Mouse (Mus musculus) CD4-positive helper T cell, adult 2 months (primary cell): ENCODE measurements around the gene Cic.

Experiments
- DNase-seq: peaks from one replicate; pipeline ENCODE4 v3.0.0-alpha.2; 2012; ENCODE audit warnings: low read depth, missing footprints, low spot score

Cic gene

DNA sequence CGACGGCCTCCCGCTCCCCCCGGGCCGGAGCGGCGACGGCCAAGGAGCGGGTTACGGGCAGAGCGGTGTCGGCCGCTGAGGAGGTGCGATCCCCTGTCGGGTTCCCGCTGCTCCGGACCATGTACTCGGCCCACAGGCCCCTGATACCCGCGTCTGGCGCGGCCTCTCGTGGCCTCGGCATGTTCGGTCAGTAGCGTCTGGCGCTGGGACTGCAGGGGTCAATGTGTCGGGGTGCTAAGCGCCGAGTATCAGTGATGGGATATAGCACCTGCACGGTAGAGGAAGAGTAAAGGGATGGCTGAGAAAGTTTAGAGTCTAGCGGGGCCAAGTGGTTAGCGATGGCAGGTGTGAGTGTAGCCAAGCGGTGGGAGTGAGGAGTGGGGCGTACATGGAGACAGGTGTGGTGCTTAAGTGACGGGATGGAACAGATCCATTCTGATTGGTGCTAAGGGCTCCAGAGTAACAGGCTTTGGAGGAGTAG is 15.3 kb downstream of the Cic start:
- peak; percentile 60 for DNase-seq

DNA sequence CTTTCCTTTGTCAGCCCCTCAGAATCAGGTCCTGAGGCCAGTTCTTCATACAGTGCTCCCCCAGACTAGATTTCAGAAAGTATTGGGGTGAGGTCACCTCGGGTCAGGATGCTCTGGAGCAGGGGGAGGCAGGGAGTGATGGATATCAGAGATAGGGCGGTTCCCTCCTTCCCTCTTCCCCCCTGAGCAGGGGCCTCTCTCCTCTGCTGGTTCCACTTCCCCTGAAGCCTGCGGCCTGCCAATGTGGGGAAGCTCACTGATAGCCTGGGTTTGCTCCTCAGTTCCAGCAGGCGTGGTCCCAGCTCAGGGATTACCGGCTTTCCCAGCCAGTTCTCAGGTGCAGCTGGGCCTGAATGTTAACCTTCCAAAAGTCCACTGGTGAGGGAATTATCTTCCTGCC is 16.1 kb downstream of the Cic start:
- no peak for DNase-seq

DNA sequence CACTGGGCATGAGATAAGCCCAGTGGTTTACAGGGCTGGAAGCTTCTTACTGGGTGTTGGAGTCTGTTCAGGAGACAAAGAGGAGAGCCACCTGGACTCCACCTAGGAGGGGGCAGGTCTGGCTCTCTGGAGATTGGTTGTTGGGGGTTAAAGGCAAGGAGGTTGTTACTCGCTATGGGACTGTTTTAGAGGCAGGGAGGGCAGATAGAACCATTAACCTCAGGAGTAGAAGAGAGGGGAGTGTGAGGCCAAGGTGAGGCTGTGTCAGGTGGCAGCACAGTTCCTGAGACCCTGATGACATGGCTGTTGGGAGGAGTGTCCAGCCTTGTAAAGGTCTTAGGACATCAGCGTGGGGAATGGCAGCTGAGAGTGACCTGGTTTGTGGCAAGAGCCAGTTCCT is 16.7 kb downstream of the Cic start:
- no peak for DNase-seq

DNA sequence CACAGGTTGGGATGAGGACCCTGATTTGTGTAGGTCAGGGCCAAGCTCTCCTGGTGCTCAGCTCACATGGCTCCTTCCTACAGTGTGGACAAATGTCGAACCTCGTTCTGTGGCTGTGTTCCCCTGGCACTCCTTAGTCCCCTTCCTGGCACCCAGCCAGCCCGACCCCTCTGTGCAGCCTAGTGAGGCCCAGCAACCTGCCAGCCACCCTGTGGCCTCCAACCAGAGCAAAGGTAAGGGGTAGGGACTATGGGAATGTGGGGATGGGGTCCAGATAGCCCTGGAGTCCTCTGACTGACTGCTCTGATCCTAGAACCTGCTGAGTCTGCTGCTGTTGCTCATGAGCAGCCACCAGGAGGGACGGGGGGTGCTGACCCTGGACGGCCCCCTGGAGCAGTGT is 17.3 kb downstream of the Cic start:
- no peak for DNase-seq

DNA sequence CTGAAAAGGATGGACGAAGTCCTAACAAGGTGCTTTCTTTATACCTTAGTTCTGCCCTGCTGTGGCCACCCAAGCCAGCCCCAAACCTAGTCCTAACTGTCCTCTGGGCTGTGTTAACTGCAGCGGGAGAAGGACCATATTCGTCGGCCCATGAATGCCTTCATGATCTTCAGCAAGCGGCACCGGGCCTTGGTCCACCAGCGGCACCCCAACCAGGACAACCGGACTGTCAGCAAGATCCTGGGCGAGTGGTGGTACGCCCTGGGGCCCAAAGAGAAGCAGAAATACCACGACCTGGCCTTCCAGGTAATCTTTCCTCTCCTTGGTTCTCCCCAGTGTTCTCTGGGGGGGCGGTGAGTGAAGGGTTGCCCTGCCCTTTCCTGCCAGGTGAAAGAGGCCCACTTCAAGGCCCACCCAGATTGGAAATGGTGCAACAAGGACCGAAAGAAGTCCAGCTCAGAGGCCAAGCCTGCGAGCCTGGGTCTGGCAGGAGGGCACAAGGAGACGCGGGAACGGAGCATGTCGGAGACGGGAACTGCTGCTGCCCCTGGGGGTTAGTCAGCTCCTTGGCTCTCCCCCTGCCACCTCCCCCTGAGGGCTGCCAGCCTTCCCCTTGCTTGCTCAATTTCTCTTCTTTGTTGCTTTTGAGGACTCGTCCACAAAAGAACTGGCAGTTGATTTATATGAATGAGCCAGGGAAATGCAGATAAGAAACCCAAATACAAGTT is 18.2 kb downstream of the Cic start:
- DNase-seq = no peak

DNA sequence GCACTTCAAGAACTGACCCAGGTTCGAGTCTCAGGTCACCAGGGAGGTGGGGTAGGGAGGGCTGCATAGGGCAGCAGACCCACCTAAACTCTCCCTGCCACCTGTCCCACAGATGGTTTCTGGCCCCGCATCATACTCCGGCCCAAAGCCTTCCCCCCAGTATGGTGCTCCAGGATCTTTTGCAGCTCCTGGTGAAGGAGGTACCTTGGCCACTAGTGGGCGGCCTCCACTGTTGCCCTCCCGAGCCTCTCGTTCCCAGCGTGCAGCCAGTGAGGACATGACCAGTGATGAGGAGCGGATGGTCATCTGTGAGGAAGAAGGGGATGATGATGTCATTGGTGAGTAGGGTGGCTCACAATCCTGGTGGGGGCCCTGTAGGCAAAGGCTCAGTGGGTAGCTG is 19.5 kb downstream of the Cic start:
- no peak for DNase-seq

DNA sequence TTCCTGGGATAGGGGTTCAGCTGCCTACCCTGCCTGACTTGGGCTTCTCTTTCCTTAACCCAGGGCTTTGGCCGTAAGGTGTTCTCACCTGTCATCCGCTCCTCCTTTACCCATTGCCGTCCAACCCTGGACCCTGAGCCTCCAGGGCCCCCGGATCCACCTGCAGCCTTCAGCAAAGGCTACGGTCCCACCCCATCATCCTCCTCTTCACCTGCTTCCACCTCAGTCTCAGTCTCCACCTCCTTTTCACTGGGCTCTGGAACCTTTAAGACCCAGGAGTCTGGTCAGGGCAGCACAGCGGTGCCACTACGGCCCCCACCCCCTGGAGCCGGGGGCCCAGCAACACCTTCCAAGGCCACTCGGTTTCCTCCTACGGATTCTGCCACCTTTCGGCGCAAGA is 20.5 kb downstream of the Cic start:
- DNase-seq = no peak

DNA sequence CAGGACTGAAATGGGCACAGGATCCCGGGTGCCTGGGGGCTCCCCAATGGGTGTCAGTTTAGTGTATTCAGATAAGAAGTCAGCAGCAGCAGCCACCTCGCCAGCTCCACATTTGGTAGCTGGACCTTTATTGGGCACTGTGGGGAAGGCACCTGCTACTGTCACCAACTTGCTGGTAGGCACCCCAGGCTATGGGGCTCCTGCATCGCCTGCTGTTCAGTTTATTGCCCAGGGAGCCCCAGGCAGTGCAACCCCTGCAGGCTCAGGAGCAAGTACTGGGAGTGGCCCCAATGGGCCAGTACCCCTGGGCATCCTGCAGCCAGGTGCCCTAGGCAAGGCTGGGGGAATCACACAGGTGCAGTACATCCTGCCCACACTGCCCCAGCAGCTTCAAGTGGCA is 21.2 kb downstream of the Cic start:
- DNase-seq = no peak

DNA sequence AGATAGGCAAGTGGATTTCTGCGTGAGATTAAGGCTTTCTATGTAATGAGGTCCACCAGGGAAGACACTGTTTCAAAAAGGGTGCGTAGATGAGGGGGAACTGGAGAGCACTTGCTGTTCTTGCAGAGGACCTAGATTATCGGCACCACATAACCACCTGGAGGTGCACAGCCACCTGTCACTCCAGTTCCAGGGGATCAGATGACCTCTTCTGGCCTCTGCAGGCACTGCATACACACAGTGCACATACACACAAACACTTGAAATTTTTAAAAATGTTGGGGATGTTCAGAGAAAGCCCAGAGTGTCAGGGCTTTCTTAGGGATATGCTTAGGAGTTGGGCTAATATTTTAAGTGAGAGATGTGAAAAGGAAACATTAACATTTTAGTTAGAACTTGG is 22.4 kb downstream of the Cic start:
- no peak for DNase-seq

DNA sequence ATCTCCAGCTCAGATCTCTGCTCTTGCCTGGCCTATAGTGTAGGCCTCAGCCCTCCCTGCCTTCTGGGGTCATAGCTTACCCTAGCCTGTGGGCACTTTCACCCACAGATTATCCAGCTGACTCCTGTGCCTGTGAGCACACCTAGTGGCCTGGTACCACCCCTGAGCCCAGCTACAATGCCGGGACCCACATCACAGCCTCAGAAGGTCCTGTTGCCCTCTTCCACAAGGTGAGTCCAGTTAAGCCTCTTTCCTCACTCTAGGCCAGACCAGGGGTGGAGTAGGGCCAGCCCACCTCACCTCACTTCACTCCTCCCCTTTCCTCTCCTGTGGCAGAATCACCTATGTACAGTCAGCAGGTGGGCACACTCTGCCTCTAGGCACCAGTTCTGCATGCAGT is 23.0 kb downstream of the Cic start:
- DNase-seq = no peak

DNA sequence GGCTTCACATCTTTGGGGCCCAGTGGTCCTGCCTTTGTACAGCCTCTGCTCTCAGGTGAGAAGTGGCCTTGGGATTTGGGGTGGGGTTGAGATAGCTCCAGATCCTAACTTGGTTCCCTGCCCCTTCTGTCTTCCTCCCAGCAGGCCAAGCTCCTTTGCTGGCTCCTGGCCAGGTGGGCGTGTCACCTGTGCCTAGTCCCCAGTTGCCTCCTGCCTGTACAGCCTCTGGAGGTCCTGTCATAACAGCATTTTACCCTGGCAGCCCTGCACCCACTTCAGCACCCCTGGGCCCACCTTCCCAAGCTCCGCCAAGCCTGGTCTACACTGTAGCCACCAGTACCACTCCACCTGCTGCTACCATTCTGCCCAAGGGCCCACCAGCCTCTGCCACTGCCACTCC is 23.4 kb downstream of the Cic start:
- DNase-seq = no peak

DNA sequence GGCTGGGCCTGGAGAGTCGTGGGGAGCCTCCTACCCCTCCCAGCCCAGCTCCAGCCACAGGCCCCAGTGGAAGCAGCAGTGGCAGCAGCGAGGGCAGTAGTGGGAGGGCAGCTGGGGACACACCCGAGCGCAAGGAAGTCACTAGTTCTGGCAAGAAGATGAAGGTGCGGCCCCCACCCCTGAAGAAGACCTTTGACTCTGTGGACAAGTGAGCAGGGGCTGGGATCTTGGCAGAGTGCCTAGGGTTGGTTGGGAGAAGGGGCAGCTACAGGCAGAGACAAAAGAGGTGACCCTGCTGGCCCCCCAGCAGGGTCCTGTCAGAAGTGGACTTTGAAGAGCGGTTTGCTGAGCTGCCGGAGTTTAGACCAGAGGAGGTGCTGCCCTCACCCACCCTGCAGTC is 24.6 kb downstream of the Cic start:
- no peak for DNase-seq

DNA sequence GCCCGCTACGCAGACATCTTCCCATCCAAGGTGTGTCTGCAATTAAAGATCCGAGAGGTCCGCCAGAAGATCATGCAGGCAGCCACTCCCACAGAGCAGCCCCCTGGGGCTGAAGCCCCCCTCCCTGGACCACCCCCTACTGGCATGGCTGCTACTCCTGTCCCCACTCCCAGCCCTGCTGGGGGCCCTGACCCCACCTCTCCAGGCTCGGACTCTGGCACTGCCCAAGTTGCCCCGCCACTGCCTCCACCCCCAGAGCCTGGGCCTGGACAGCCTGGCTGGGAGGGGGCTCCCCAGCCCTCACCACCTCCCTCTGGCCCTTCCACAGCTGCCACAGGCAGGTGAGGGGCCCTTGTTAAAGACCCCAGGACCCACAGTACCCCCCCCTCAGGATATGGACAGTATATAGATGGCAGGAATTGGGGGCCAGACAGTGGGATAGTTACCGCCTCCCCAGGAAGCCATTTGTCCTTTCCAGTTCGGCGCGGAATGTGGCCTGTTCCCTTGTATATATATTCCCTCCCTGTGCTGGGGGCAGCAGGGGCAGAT is 25.8 kb downstream of the Cic start:
- no peak for DNase-seq

DNA sequence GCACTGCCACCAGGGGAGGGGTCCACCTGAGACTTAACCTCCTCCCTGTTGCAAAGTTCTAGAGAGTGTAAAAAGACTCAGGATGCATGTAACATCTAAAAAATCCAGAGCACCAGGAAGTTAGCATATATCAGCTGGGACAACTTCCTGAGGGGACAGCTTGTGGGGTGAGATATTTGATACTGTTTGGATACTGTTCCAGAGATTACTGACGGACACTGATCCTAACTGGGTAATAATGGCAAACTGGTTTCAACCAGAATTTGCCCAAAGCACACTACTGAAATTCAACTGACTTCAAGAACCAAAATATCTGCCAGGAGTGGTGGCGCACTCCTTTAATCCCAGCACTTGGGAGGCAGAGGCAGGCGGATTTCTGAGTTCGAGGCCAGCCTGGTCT is 27.0 kb downstream of the Cic start:
- DNase-seq = no peak

DNA sequence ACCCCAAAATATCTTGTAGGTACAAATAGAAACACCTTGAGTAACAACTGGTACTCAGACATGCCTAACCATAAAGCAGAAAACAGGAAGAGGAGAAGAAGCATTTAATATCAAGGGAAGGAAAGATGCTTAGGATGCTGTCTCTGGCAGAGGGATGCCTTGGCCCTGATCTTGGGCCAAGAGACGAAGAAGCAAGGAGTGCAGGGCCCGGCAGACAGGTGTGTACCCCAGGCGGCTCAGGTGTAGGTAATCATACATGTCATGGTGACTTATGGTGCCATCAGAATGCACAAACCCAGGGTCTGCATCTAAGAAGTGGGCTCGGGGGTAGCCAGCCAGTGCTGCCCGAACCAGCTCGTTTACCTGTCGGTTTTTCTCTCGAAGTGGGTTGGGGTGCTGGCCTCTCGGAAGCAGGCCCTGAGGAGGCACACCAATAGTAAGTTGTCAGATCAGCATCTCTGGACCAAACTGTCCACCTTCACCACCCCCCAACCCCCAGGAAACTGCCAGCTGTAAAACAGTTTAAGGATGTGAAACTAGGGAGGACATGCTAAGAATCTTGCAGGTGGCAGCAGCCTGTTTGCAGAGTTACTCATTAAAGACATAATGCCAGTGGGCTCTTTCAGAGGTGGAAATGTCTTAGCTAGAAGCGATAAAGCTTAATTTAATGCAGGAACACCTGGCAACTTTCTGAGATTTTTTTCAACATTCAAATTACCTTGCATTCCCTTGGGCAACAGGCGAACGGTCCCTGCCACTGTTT is 27.6 kb downstream of the Cic start:
- DNase-seq = no peak

DNA sequence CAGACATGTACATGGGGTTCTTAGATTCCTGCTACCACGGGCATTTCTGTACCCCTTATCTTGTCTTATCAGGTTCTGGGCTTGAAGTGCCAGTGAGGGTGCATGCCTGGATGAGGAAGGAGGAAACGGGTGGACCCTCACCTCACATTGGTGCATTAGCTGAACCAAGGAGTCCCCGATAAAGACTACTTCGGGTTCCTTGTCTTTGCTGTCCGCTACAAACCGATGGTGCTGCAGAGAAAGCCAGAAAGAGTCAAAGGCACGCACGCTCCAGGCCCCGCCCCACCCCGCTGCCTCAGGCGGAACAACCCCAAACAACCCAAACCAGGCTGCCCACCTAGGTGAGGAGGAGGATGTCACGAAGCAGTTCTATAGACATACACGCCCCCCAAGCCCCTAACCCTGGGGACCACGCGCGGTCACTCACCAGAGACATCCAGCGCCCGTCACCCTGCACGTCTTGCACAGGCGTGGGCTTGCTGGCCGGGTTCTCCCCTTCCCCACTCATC is 29.5 kb downstream of the Cic start:
- peak; percentile 36 for DNase-seq

DNA sequence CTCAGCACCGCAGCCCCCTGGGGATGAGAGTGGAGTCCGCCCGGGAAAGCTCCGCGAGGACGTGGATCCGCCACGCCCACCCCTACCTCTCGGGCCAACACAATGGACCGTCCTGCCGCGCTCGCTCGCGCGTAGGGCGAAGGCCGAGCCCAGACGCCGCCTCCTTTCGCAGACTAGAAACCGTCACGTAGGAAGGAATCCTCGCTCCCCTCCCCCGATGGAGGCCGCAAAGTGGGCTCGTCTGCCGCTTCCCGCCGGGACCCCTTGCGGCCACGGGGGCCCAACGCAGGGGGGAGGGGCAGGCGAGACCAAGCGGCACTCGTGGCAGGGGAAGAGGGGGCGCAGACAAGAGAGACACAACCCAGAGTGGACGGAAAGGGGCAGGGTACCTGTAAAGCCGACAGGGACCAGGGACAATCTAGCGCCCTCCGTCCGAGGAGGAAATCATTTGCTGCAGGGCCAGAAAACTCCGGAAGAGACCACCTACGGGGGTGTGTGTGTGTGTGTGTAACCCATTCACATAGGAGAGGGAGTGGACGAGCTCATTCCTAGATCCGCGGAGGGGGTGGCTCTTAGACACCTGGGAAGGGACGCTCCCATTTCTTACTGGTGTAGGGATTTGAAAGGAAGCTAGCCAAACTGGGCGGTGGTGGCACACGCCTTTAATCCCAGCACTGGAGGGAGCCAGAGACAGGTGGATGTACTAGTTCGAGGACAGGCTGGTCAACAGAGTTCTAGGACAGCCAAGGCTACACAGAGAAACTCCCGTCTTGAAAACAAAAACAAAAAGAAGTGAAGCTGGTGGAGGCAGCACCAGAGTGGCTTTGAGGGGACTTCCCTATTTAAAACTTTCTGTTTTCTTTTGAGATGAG is 30.2 kb downstream of the Cic start, which contains the start of gene Pafah1b3:
Pafah1b3 (minus strand) TSS at position 533 of the 872 bp plus-strand sequence.
- DNase-seq = peak; percentile 70

DNA sequence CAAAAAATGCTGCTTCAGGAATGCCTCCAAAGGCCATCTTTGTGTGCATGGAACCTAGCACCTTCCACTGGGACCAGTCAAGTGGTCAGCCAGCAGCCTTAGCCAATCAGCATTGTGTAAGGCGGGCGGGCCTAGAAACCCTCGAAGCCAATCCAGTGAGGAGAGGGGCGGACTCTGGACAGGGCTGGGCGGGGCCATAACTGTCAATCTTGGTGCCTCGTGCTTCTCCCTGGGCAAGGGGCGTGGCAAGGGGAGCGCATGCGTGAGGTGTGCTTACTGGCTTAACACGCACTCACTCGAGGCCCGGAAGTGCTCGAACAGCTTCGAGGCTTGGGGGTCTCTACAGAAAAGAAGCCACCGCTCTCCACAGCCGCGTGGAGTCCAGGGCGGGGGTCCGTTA is 33.6 kb downstream of the Cic start, which contains the start of gene Prr19:
Prr19 (plus strand) TSS at position 349 of the 400 bp plus-strand sequence.
- no peak for DNase-seq

DNA sequence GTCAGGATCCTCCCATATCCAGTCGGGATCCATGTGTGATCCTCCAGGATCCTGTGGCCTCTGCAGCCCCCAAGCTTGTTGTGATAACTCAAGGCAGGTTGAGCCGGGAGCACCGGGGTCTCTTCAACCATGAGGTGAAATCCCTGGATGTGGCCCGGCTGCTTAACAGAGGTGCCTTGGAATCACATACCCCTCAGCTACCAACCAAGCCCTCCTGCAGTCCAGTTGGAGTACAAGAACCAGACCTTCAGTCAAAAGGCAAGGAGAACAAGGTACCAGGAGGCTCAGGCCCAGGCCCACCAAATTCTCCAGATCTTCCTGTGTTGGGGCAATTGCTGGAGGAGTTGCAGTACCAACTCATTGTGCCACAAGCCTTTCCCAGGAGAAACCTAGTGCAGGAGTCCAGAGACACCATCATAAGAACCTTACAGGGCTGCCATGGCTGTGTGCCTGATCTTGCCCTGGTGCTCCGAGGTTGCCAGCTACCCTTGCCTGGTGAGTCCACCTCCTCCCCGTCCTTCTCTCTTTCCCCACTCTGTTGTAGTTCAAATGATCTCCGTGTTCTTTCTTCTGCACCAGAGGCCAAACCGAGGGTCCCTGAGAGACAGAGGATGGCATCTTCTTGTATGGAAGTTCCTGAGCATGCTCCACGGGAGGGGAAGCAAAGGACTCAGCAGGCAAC is 35.6 kb downstream of the Cic start:
- DNase-seq = no peak

DNA sequence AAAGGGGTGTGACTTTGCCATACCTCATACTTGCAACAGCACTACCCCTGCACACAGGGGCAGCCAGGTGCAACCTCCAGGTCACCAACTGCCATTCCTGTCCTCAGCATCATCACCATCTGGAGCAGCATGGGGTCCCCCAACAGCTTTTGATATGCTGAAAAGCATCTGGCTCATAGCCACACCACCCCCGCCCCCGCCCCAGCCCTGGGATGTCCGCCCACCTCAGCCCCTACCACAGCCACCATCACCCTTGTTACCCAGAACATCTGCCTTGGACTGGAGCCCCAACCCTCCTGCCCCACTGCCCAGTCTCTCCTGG is 36.1 kb downstream of the Cic start:
- no peak for DNase-seq

DNA sequence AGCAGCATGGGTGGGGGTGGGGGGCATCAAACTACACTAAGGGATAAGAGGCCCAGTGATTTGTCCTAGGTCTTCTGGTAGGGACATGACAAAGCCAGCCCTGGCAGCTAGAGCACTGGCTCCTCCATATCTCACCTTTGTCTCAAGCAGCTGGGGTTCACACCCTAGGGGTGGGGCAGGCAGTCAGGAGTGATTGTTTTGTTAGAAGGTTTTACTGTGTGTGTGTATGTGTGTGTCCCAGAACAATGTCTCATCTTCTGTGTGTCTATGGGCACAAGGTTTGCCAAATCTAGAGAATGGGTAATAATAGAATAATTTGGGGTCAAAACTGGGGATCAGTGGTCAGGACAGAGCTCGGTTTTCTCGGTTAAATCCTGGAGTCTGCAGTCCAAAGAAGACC is 38.0 kb downstream of the Cic start:
- no peak for DNase-seq
